Mouse (Mus musculus) B cell, adult 62 days (primary cell): ENCODE measurements around the gene Dusp7. TPM values are rescaled to one million over a fixed set of nuclear protein-coding genes. Genes with fewer than 3 reads are reported as not detected.

ENCODE experiments used
- total RNA-seq: library from RNA; stranded (reverse); gene quantifications from 4 replicates; pipeline ENCODE4 v1.2.4, GENCODE M21; 2023

Dusp7 gene
- 27.9 to 31.0 TPM (median 29.5 TPM) in 4 replicates for total RNA-seq

DNA sequence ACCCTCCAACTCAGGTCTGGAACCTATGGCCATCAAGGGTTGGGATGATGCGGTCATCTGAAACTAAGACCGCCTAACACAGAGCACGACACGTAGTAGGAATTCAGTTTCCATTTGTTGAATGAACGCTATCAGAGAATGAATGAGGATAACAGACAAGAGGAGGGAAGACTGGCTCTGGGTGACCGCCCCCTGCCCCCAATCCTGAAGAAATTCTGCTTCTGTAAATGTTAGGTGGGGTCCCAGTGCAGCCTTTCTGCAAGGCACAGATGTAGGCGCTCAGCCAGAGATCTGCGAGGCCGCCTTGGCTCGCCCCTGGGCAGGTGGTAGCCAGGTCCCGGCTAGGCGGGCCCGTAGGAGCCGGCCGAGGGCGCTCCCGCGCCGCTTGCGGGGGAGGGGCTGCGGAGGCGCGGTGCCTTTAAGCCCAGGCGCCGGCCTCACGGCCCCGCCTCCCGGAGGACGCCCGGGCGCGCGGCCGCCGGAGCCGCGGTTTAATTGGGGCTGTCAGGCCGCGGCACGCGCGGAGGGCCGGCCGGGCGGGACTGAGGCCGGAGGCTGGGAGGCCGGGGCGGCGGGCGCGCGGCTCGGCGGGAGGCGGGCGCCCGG is at the start of gene Dusp7:
Dusp7 (plus strand) TSS at position 521 of the 606 bp plus-strand sequence.

Other genes starting within 250 kb of the Dusp7 start
- gene Glyctk, start 210.5 kb upstream of the Dusp7 start, total RNA-seq, result 7.0 to 10.1 TPM (median 7.3 TPM) in 4 replicates
- 94.3 to 97.5 TPM (median 95.9 TPM) in 4 replicates for gene Wdr82, start 197.7 kb upstream of the Dusp7 start, total RNA-seq
- 79.2 to 90.7 TPM (median 87.2 TPM) in 4 replicates for gene Ppm1m, start 168.9 kb upstream of the Dusp7 start, total RNA-seq
- gene Twf2, start 165.5 kb upstream of the Dusp7 start, total RNA-seq, result 64.9 to 72.7 TPM (median 66.8 TPM) in 4 replicates
- 142 to 160 TPM (median 155 TPM) in 4 replicates for gene Tlr9, start 146.0 kb upstream of the Dusp7 start, total RNA-seq
- gene Alas1, start 120.0 kb upstream of the Dusp7 start, total RNA-seq, result 31.5 to 42.7 TPM (median 40.7 TPM) in 4 replicates
- gene Poc1a, start 87.6 kb upstream of the Dusp7 start, total RNA-seq, result 3.2 to 5.0 TPM (median 3.7 TPM) in 4 replicates
- gene Rpl29, start 60.8 kb downstream of the Dusp7 start, total RNA-seq, result 677 to 786 TPM (median 732 TPM) in 4 replicates
- 16.8 to 19.5 TPM (median 17.8 TPM) in 4 replicates for gene Acy1, start 69.7 kb downstream of the Dusp7 start, total RNA-seq
- gene Abhd14b, start 78.8 kb downstream of the Dusp7 start, total RNA-seq, result 4.4 to 6.3 TPM (median 5.1 TPM) in 4 replicates
- 7.2 to 9.9 TPM (median 8.4 TPM) in 4 replicates for gene Abhd14a, start 79.0 kb downstream of the Dusp7 start, total RNA-seq
- gene Pcbp4, start 84.7 kb downstream of the Dusp7 start, total RNA-seq, result 4.8 to 8.3 TPM (median 5.7 TPM) in 4 replicates
- 0.30 to 0.66 TPM (median 0.47 TPM) in 3 of 4 replicates, not detected in the other for gene Gpr62, start 97.3 kb downstream of the Dusp7 start, total RNA-seq
- 51.1 to 62.7 TPM (median 59.3 TPM) in 4 replicates for gene Rrp9, start 107.3 kb downstream of the Dusp7 start, total RNA-seq
- gene Parp3, start 108.3 kb downstream of the Dusp7 start, total RNA-seq, result 43.4 to 56.2 TPM (median 50.5 TPM) in 4 replicates
- not detected in 4 replicates for gene Iqcf1, start 131.3 kb downstream of the Dusp7 start, total RNA-seq
- not detected in 4 replicates for gene Iqcf5, start 145.9 kb downstream of the Dusp7 start, total RNA-seq
- not detected in 4 replicates for gene Iqcf3, start 193.0 kb downstream of the Dusp7 start, total RNA-seq
- gene Iqcf4, start 202.4 kb downstream of the Dusp7 start, total RNA-seq, result not detected in 4 replicates